Mouse (Mus musculus): Measurements from ENCODE around the gene Zmiz1. TPM values are rescaled to one million over a fixed set of nuclear protein-coding genes. Genes with fewer than 3 reads are reported as not detected.

The Zmiz1 gene
- polyA plus RNA-seq, 1 experiment from 2014 or later = 91.0 TPM

Small RNA genes within 50 kb of the gene (microRNA-seq; reads per million reads assigned to microRNA genes)
- gene Mir3075 = 13.2 reads per million, percentile 37 among the genes with 10 or more reads in this experiment

Other genes starting within 250 kb of the Zmiz1 start
- gene Ppif, start 235.0 kb downstream of the Zmiz1 start, polyA plus RNA-seq (2014; fragmentation: Nextera tagmentation; extraction: Ambion mirVana) = 28.0 and 29.4 TPM in 2 replicates

All from midbrain, embryonic 14.5 days (tissue).